Mouse (Mus musculus) brown adipose tissue, adult 24 weeks (tissue): ENCODE results near the gene Ak3. TPM values are rescaled to one million over a fixed set of nuclear protein-coding genes. Genes with fewer than 3 reads are reported as not detected.
A peak's percentile ranks its signal among the peaks of the same experiment; 100 is the strongest.

Experiments used
- H3K27ac ChIP-seq: fragments of 200-500 bp; replicated peaks from 2 replicates; pipeline ENCODE4 v1.5.1; 2012; ENCODE audit warnings: low read depth, mild to moderate bottlenecking, low read length
- H3K4me1 ChIP-seq: fragments of 200-500 bp; 2 replicates; pipeline ENCODE4 v1.6.1; 2012; ENCODE audit warnings: low read length, mixed read lengths; ENCODE audit not compliant: control insufficient read depth, insufficient read depth, insufficient read length
- H3K4me3 ChIP-seq: fragments of 200-500 bp; 2 replicates; pipeline ENCODE4 v1.5.1; 2012; ENCODE audit warnings: low read depth, mild to moderate bottlenecking, low read length, moderate library complexity; ENCODE audit not compliant: insufficient read depth
- polyA plus RNA-seq: library from polyadenylated mRNA; stranded (reverse); fragments of >200 nt; gene quantifications from 2 replicates; pipeline ENCODE4 v1.2.4, GENCODE M21; 2012; ENCODE audit not compliant: missing spikeins, insufficient read depth, insufficient read length

Gene Ak3
- polyA plus RNA-seq, 1 experiment, result 347 TPM

DNA sequence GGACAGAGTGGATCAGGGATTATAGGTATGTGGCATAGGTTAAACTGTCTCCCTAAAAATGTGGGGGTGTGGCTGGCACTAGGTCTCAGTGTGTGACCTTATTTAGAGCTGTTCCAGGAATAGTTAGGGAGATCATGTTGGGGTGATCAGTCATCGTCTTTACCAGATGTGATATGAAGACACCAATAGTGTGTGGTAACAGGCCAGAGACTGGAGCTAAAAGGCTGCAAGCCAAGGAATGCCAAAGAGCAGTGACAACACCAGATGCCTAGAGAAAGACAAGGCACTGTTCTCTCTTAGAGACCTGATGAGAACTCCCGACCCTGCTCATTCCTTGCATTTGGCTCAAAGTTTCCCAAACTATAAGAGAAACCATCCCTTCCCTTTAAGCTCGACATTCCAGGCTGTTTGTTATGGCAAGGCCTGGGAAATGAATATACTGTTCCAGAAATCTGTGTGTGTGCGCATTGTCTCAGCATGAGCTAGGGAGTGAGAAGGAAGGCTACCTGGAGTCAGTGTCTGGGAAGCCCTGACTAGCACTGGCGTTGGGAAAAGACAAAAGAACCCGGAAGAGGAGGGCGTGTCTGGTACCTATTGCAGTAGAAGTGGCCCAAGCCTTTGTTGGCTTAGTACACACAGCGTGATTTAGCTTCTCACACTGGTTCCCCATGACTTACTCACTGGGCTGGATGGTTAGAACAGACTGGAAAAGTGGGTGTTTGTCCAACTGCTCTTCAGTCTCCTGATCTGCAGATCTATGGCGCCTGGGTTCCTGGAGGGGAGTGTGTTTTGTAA lies 2.6 kb upstream of the Ak3 start:
- H3K4me3 ChIP-seq, result no peak overlapping the region
- no peak overlapping the region for H3K27ac ChIP-seq
- peaks cover 8% of the 10 kb centered on the region; the same call in 1 of the 2 replicates for H3K4me1 ChIP-seq

DNA sequence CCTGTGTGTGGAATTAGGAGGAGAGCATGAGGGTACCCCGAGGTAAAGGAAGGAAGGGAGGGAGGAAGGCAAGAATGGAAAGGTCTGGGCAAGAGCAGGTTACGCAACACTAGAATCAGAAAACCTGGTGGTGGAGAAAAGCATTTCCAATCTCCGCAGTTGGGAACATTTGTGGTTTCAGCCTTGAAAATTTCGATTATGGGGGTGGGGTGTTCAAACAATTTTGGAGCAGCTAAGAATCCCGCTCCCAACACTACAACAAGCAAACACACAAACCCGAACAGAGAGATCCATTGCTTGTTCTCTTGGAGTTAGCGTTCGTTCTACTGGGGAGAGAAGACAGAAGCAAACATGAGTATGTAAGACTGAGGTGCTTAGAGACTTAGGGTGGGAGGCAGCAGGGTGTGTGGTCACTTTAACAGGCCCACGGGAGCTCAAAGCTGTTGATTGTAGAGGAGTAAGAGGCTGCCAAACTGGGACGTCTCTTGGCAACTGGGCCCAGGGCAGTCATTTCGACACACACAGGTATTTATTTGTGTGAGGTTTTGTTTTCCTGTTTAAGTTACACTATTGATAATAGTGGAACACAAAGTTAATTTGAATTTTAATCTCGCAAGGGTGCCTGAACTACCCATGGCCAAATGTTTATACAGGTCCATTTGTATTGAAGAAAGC lies 1.8 kb upstream of the Ak3 start:
- H3K27ac ChIP-seq, result peak overlapping the region; percentile 59
- H3K4me3 ChIP-seq, result no peak overlapping the region
- H3K4me1 ChIP-seq, result peaks cover 8% of the 10 kb centered on the region; the same call in 1 of the 2 replicates

DNA sequence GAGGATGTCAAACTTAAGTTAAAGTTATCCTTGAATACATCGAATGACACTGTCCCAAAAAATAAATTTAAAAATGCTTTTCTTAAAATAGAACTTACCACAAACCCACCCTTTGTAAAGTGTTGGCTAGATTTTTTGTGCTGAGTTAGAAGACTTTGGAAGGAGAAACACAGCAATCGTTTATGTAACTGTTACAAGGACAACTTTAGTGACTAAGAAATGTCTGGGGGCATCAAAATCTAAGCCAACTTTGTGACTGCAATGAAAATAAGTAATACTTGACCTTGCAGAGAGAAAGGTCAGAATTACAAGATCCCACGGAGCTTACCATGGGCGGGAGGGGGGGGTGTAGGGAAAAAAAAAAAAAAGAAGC lies 814 bp downstream of the Ak3 start:
- Histone ChIP-seq H3K27ac (peak overlapping the region; percentile 85), H3K4me3 (peak overlapping the region; percentile 99), H3K4me1 (peaks cover 12% of the 10 kb centered on the region)

DNA sequence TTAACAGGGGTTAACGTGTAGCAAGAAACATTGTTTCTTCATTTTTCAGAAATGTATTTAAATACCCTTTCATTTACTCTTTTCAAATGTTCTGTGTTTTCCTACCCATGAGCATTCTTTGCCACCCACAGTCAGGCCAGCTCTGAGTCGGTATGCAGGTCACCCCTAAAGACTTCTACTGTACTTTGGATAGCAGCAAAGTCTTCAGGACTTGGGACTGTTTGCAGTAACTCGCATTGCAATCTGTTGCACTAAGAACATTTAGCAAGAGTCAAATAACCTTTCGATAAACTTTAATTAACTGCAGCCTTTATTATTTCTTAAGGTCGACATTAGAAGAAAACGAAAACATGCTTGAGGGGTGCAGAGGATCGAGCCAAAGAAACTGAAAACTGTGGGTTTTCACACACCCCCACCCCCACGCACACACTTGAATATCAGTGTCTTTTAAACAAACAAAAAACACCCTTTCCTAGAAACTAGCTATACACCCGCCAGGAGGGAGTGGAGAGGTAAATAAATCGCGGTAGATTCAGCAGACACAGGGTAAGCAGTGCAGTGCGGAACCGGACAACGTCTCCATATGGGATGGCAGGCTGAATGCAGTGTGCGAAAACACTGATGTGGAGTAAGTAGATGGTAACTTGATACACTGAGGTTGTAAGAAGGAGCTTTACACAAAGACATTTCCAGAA lies 1.7 kb downstream of the Ak3 start:
- peak overlapping the region; percentile 99 for H3K4me3 ChIP-seq
- H3K4me1 ChIP-seq, result peaks cover 14% of the 10 kb centered on the region

DNA sequence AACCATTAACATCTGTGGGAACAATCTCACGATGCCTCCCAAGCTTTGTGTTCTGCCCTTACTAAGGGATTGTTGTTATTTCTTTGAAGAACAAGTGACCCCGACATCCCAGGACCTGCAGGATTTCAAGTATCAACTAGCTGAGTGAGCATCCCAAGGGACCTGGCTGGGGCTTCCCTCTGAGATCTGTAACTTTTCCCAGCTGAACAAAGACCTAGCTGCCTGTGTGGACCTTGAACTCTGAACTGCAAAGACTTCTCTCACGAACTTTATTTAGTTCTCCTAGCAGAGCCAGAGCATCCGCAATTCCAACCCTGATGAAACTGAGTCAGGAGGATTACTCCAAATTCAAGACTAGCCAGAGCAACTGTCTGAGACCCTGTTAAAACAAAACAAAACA lies 2.4 kb downstream of the Ak3 start:
- Histone ChIP-seq H3K4me1 (peaks cover 14% of the 10 kb centered on the region), H3K27ac (no peak overlapping the region), H3K4me3 (peak overlapping the region; percentile 99; the same call in 1 of the 2 replicates)

More for the DNA sequence above, 1.7 kb downstream of the Ak3 start:
- peak overlapping the region; percentile 73 for H3K27ac ChIP-seq

DNA sequence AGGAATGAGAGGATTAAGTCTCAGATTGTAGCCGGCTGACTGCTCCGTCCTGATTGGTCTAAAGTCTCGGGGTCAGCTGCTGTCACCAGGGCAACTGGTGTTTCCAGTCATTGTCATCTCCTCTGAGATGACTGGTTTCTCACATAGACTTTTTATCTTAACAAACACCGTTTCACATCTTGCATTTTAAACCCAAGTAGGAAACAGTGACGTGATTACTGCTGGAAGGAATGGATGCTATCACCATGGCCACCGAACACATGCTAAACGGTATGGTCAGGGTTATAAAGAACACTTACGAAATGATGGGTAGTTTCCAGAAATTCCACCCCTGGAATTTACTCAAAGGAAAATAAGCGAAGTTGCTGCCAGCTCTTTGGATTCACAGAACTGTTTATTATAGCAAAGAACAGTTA lies 3.4 kb downstream of the Ak3 start:
- no peak overlapping the region for H3K27ac ChIP-seq
- H3K4me3 ChIP-seq, result no peak overlapping the region
- peaks cover 14% of the 10 kb centered on the region for H3K4me1 ChIP-seq

DNA sequence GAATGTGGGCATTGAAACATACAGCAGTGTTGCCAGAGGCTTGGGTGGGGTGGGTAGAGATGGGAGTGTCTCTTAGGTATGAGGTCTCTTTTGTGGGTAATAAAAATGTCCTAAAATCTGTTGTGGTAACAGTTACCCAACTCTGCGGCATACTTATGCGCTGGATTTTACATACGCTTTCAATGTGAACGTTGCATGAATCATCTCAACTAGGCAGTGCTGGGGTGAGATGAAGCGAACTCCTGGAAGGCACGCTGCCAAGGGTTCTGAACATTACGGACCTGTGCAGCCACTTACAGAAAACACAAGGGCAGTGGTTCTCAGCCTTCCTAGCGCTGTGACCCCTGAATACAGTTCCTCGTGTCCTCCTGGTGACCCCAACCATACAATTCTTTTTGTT lies 5.1 kb downstream of the Ak3 start:
- Histone ChIP-seq H3K27ac (no peak overlapping the region), H3K4me1 (peaks cover 13% of the 10 kb centered on the region), H3K4me3 (no peak overlapping the region)

DNA sequence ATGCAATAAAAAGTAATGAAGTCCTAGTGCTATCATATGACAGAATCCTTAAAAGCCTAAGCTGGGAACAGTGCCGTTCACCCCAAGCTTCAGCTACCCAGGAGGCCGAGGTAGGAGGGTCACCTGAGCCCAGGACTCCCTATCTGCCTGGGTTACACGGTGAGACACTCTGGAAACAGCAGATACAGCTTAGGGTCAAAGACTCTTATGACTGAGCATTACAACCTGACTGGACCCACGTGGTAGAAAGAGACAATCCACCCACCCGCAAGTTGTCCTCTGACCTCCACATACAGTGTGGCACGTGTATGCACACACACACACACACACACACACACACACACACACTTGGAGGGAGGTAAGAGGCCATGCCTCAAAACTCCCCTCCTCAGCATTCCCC lies 5.6 kb downstream of the Ak3 start:
- Histone ChIP-seq H3K4me1 (peaks cover 18% of the 10 kb centered on the region), H3K4me3 (no peak overlapping the region), H3K27ac (no peak overlapping the region)

DNA sequence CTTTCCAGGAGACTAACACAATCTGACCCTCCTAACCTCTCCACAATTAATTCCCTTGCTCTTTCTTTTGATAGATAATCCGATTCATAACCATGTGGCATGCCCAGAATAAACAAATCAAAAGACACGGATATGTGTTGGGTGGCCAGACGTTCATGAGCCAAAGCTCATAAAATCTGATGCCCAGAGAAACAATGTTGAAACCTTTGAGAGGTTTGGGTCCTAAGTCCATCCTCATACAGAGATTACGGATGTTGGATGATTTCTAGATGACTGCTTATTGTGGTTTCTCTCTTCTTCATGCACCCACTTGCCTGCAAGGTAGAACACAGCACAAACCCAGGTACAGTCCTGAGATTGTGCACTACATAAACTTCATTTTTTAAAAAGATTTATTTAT lies 7.6 kb downstream of the Ak3 start:
- Histone ChIP-seq H3K4me3 (no peak overlapping the region), H3K27ac (no peak overlapping the region), H3K4me1 (peaks cover 17% of the 10 kb centered on the region)

DNA sequence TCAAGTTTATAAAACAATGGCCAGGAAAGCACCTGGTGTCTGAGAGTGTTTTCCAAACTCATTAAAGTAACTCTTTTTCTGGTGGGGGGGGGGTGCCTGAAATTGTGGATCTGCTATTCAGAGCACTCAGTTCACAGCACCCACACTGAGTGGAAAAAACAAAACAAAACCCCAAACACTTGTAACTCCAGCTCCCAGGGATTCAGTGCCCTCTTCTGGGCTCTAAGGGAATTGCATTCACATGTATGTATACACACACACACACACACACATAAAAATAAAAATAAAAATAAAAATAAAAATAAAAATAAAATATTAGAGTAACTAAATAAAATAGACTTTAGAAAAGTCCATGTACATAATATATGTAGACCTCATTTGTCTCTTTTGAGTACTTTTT lies 8.4 kb downstream of the Ak3 start:
- peaks cover 17% of the 10 kb centered on the region for H3K4me1 ChIP-seq
- no peak overlapping the region for H3K27ac ChIP-seq
- no peak overlapping the region for H3K4me3 ChIP-seq

DNA sequence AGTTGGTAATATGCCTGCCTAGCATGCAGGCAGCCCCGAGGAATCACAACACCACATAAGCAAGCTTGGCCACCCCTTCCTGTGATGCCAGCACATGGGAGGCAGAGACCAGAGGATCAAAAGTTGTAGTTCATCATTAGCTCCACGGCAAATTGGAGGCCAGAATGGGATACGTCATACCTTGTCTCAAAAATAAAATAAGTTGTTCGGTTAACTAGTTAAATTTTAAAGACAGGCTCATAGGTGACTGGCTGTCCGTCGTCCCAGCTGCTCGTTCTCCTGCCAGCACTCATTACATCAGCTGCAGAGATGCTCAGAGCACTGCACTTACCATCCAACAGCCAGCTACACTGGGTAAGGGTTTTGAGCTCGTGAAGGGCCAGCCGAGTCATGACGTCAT lies 10.2 kb downstream of the Ak3 start:
- Histone ChIP-seq H3K4me1 (peaks cover 13% of the 10 kb centered on the region), H3K4me3 (no peak overlapping the region), H3K27ac (peak overlapping the region; percentile 70)

DNA sequence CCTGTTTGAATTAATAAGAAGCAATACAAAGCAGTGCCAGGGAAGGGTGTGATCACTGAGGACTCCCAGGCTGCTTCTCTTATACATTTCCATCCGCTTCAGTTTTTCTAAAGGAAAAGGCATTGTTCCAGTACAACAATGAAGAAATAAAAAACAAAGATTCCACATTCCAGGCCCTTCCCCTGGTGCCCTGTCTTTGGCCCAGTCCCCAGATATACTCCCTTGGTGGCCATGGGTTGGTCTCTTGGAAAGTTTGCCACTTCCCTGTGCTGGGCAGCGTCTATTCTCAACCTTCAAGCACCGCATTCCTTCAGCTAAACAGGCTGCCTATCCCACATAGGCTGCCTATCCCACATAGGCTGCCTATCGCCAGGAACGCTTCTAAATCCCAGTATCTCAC lies 10.7 kb downstream of the Ak3 start:
- Histone ChIP-seq H3K27ac (peak overlapping the region; percentile 70), H3K4me1 (peaks cover 13% of the 10 kb centered on the region), H3K4me3 (no peak overlapping the region)

DNA sequence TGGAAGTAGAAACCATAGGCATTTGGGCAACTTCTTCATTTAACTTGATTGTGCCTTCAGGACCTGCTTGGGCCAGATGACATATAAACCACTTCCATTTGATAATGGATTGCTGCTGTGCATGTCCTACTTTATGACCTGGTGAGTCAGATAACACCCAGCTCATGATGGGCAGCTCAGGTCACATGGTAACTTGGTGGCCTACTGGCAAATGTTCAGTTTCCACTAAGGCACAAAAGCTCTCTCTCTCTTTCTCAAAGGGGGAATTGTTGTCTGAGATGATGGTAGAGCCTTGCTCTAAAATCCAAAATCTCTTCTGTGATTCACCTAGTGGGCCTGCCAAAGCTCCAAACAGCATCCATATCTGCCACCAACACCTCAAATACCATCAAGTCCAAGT lies 15.1 kb downstream of the Ak3 start:
- Histone ChIP-seq H3K4me3 (no peak overlapping the region), H3K4me1 (peaks cover 12% of the 10 kb centered on the region), H3K27ac (no peak overlapping the region)

DNA sequence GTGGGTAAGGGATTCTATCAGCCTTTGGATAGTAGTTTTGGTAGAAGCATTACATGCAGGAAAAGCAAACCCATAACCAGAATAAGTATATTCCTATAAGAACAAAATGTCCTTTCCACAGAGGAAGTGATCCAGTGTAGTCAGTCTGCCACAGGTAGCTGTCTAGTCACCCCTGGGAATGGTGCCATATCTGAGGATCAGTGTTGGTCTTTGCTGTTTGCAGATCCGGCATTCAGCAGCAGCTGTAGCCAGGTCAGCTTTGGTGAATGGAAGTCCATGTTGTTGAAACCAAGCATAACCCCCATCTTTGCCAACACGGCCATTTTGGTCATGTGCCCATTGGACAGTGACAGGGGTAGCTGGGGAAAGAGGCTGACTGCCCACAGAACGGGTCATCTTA lies 16.0 kb downstream of the Ak3 start:
- Histone ChIP-seq H3K27ac (no peak overlapping the region), H3K4me1 (peaks cover 6% of the 10 kb centered on the region; the same call in 1 of the 2 replicates), H3K4me3 (no peak overlapping the region)

DNA sequence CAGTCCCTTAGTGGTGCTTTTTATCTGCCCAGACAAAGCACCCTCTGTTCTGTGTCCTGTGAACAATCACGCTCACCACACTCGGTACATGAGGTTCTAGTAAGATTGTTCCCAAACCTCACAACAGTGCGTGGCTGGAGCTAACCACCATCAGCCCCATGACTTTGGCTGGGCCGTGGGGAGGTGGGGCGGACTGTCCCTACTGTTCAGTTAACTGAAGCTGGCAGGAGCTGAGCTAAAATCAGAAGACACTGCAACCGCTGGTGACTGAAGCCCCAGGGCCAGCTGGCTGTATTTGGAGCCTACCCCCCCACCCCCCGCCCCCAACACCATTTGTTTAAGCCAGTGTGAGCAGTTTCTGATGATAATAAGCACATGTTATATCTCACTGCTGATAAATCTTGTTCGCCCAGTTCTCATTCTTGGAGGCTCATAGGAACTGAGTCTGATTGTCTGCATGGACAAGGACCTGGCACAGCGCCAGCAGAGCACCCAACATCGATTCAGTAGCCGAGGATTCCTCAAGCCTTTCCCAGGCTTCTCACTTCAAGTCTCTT lies 23.3 kb downstream of the Ak3 start:
- H3K4me1 ChIP-seq, result peaks cover 6% of the 10 kb centered on the region; the same call in 1 of the 2 replicates
- no peak overlapping the region for H3K27ac ChIP-seq
- no peak overlapping the region for H3K4me3 ChIP-seq
